Mouse (Mus musculus): ENCODE results near the gene Opcml.

The Opcml gene

DNA sequence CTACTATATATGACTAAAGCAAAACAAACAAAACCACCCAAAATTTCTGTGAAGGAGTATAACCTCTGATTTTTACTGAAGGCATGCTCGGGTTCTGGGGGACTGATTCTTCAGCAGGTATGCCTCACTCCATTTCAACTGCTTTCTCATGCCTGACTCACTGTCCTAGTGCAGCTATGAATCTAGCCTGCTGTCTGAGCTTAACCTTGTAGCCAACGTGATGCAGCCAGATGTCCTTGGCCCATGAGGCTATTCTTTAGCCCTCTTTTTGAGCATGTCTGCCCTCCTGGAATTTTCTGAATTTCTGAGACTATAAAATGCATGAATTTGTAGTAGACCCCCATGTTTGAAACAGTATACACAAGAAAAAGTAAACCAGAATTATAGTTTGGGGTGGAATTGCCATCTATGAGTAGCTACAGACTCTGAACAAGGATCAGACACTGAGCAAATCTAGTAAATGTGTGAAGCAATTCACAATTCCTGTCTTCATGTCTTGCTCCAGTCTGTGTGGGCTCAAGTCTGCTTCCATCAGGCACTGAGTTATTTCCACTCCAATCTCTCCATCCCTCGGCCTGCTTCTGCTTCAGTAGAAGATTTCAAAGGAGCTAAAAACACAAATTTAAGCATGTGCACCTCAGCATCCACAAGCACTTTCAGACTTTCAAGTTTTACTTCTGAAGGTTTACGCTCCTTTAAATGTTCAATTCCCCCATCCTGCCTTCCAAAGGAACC is 528.6 kb downstream of the Opcml start:
- in situ Hi-C loops (cut with MboI, MseI): no loop called here

DNA sequence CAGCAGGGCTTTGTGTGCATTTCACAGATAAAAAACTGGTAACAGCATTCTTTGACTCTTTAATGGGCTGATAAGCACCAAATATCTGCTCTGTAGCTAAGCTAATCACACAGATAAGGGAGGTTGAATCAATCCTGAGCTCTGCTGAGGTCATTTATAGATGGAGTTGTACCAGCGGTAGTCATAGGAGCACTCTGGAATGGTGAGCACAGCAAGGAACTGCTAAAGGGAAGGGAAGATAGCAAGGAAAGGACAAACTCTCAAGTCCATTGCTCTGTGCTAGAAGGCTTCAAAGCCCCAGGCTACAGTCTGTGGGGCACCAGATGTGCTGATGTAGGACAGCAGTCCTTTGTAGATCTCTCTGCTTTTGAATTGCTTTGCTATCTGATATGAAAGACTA is 529.2 kb downstream of the Opcml start:
- in situ Hi-C loops (cut with MboI, MseI): no loop called here

DNA sequence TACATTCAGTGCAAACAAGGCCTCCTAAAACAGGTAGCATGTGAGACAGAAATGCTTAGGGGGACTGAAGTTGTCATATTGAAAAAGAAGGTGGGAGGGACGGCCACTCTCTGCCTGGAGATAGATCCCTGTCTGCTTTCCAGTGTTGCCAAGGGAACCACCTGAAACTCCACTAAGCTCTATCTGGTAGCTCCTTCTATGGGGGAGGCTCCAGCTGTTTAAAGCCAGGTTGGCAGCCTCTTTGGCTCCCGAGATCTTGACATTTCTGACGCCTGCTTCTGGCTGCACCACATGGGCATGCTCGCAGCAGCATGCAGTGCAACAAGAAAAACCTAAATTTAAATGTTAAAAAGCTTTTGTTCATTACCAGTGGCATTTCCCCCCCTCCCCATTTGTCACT is 537.4 kb downstream of the Opcml start:
- in situ Hi-C loops (cut with MboI, MseI): no loop called here

DNA sequence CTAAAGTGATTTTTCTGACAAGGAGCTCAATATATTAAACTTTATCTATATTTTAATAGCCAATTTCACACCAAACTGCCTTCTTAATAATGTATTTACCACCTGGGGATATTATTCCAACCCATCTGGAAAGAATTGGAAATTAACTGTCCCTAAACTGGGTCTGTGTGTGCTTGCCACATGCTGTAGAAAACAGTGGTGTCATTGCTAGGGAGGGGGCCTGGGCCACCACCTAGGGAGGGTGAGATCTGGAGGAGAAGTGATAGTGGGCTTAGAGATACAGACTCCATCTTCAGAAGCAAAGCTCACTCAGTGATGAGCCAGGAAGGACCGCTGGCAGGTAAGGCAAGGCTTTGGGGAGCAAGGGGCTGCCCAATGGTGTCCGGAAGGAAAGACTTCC is 537.9 kb downstream of the Opcml start:
- in situ Hi-C loops (cut with MboI, MseI): no loop called here

DNA sequence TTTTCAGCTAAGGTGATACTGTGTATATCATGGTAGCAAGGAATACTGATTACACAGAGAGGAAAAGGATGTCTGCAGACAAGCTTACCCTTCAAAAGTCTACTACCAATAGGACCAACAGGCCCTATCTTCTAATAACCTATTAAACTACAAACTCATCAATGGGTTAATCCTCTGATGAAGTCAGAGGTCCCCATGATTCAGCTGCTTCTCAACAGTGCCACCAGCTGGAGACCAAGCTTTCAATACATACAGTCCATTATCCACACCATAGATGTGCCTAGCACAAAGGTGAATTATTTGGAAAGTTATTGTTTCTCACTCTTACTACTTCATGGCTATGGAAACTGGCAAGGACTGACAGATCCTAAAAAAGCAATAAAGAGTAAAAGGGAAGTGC is 538.9 kb downstream of the Opcml start:
- in situ Hi-C loops (cut with MboI, MseI): no loop called here

DNA sequence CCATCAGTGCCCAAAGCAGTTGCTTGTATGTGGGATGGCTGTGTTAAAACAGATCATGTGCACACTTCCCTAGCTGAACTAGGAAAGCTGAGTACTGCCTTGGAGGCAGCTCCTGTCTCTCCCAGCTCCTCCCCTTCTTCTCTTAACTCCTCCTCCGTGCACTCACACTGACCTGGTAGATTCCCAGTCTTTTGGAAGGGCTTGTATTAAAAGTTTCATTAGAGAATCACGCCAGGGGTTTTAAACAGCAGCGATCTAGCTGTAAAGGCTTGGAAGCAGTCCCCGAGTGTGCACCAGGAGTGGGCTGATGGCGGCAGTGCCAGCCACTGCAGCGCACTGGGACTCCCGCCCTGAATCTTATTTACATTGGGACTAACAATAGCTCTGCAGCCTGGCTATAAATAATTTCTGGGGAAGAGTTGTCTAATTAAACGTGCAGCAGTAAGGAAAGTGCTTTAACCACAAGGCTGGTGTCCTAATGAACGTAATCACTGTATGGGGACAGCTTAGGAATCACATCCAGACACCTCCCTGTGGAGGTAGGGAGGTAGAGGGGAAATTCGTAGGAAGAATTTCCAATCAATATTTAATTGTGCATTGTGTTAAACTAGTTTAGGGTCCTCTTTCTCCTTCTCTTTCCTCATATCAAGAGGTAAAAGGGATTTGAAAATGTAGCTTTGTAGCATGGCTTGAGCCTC is 546.1 kb downstream of the Opcml start:
- in situ Hi-C loops (cut with MboI, MseI): no loop called here

DNA sequence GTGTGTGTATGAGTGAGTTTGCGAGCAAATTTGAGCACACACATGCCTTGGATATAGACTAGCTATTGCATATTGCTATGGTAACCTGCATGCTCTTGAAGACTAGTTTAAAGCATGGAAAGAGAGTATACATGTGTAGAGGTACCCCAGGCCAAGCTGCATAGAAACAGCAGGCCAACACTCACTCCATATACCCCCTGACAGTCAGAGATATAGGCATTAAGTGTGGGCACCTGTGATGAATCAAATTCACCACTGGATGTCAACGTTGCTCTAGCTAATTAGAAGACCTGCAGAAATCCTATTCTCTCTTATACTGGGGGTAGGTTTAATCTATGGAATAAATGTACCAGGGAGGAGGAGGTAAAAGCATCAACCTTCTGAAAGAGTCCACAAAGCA is 547.3 kb downstream of the Opcml start:
- in situ Hi-C loops (cut with MboI, MseI): no loop called here

DNA sequence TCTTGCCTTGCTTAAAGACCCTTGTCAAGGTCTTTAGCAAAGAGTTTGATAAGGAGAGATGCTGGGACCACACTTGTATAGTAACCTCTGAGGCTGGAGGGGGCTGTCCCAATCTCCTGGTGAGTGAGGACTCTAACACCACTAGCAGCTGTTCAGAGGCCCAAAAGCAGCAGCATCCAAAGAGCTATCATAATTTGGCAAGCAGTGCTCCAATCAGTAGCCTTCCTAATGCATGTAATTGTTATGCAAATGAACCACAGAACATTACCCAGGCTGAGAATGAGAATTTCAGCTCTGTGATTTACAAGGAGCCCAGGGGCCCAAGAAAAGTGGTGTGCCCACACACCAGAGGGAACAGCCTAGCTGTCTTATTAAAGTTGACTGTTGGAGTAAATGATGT is 564.4 kb downstream of the Opcml start:
- in situ Hi-C loops (cut with MboI, MseI): no loop called here

DNA sequence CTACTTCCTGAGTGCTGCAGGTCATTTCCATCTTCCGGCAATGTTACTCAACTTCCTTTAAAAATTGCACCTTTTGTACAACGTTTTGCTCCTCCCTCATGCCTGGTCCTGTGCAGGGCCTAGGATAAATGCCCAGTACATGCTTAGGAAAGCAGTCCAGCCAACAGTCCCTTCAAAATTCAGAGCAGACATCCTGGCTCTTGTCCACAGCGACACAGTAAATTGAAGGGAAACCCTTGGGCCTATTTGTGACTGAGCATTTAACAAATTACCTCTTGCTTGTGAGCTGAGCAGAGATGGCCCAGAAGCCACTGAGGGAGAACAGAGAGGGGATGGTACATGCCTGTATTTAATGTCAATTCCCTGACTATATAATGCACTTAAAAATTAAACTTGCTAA is 567.4 kb downstream of the Opcml start:
- in situ Hi-C loops (cut with MboI, MseI): no loop called here

DNA sequence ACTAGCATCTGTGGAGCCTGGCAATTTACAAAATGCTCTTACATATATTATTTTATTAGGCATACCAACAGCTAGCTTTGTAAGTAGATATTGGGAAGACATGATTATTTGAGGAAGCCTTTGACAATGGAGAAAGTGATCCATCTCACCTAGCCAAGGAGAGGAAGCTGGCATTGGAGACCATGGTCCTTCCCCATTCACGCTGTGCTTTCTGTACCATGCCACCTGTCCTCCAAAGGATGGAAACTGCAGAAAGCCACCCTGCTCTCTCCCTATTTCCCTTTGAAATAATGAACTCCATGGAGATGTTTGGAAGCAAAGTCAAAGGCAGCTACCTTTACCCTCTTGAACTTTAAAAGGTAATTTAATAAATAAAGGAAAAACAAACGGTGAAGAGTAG is 570.1 kb downstream of the Opcml start:
- in situ Hi-C loops (cut with MboI, MseI): no loop called here

DNA sequence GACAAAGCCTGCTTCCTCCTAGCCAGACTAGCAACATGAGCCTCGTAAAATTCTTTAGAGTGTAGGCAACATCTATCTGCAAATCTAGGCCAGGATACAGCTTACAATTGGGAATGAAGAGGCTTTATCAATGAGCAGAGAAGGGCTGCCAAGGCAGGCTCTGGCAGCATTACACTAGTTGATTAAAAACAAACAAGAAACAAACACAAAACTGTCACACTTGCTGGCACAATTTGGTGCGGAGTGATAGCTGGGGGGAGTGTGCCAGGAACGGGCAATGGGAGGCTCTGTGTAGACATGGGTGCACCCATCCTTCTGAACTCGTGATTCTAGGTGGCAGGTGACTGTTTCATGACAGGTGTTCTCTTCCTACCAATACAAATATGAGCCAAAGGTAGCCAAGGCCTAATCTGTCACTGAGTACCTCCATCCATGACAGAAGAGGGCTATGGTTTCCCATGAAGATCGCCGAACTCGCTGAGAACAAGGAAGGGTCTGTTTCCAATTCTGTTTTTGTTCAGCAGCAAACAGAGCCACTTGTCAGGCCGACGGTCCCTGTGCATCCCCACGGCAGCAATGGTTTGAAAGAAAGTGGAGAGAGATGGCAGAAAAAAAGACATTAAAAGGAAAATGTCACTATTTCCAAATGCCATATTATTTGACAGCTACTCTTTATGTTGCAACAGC is 574.0 kb downstream of the Opcml start:
- in situ Hi-C loops (cut with MboI, MseI): no loop called here

DNA sequence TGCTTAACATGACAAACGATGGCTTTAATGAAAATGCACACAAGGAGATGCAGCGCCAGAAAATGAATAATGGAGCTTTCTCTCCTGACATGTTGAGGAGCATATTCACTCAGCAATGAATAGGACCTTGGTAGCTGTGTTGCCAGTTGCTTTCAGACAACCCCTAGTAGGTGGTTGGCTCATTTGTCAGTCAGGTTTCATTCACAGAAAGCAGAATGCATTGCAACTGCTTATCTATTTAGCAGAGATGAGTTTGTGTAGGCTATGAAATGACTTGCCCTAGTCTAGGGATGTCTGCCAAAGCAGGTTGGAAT is 574.5 kb downstream of the Opcml start:
- in situ Hi-C loops (cut with MboI, MseI): no loop called here

DNA sequence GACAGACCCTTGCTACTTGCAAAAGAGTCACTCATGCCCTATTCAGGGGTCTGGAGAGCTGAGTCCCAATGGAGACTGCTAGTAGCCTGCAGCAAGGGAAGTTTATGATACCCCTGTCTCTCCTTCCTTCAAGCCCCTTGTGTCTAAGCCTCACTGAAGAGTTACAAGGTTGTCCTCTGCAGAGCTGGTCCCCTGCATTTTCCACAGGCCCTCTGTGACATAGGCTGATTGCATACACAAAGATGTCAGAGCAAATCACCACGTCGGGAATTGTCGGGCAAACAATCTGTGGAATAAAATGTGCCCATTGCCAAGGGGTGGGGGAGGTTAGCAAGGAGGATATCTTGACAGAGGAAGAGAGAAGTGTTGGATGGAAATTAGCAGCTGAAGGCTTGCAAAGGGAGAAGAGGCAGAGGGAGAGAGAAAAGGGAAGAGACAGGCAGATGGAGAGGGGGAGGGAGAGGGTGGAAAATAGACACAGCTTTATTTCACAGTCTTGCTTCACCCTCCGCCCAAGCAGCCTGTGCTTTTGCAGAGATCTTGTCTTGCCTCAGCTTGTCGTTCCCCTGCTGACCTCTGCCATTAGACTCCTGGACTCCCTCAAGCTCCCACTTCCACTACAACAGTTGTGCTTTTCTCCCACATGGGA is 596.1 kb downstream of the Opcml start:
- in situ Hi-C loops (cut with MboI, MseI): no loop called here

DNA sequence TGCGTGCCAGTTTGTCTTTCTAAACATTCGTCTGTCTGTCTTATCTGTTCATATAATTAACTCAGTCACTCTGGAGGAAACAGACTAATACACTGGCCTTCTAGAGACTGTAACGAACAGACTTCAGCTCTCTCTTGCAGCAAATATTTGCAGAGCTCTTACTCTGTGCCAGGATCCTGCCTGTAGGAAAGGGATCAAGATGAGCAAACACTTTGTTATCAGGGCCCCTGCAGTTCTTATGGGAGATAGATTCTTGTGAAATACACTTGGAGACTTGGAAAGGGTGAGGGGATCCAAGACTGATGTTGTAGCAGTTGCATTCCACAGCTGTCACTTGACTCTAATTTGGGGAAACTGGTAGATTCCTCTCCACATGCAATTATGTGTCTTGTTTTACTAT is 604.6 kb downstream of the Opcml start:
- in situ Hi-C loops (cut with MboI, MseI): no loop called here

DNA sequence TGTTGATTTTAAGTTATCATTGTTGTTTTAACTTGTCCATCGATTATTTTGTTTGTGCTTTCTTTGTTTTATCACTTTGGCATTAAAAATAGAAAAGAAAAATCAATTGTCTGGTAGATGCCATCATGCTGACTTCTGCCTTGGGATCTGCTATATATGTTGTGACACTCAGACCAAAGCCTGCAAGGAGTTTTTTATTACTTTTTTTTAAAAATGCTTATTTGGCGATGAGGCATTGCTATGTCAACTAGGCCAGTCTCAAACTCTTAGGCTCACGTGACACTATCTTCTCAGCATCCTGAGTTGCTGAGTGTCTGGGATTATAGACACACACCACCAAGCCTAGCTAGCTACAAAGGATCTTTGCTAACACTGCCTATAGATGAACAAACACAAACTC is 605.1 kb downstream of the Opcml start:
- in situ Hi-C loops (cut with MboI, MseI): no loop called here

DNA sequence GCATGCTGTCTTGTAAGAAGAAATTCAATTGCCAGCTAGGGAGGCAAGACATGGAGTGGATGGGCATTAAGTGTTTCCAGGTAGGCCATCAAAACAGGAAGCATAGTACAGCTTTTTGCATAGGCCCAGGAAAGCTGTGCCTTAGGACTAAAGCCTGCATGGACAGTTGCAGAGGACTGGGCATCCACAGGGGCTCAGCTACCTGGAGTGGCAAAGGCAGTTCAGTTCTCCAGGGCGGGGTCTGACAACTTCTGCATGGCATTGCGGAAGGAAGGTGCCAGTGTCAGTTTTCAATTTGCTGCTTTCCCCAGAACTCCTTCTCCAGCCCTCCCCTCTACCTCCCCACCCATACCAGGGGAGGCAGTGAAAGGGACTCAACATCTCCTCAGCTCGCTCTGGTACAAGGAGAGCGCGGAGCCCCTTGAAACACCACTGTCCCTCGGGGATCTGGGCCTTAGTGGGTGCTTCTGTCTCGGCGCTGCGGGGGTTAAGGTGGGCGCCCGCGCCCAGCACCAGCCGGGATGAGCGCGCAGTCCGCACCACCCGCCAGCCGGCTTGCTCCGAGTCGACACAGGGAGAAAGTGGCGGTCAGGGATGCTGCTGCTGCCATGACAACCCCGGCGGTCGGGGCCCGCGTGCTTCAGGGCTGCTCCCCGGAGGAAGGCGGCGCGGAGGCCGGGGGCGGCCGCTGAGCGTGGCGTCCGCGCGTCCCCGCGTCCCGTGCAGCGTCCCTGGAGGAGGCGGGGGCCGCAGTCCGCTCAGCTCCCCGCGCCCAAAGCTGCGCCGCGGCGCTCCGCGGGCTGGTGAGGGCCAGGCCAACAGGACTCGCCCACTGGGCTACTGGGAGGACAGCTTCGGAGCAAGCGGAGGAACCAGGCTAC is 612.4 kb downstream of the Opcml start:
- in situ Hi-C loops (cut with MboI, MseI): no loop called here

DNA sequence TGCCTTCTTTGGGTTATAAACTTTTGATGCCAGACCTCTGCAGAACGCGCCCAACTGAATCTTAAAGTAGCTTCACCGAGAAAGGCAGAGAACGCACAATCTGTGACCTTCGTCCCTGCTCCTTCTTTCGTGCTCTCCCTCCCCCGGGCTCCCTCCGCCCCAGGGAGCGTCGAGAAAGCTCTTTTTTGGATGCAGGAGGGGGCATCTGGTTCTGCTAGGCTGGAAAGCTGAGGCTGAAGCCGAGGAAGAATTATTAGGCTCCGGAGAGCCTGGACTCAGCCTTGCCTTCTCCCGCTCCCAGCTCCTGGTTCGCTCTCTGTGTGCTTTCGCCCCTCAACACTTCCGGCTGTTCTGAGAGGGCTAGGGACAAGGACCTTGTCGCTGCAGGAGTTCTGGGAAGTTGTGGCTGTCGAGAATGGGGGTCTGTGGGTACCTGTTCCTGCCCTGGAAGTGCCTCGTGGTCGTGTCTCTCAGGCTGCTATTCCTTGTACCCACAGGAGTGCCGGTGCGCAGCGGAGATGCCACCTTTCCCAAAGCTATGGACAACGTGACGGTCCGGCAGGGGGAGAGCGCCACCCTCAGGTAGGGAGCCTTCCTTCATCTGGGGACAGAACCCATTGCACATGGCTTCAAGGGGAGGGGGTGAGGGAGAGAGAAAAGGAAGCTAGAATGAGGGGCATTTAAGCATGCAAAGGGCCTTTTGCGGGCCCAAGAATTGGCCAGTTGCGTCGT is 613.4 kb downstream of the Opcml start:
- in situ Hi-C loops (cut with MboI, MseI): no loop called here

DNA sequence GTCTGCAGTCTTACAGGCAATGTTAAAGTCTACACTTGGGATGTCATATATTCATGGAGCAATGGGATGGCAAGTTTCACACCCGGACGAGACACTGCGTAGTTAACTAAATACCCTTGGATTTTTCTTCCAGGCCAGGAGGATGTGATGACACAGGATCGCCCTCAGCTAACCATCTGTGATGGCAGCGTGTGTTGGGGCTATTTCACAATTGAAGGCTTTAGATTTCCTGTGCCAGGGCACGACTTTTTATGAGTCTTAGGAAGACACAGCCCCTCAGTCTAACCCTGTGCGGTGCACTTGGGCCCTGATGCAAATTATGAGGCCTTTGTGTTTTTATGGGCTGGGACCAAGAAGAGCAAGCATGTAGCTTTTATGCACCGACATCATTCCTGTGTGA is 614.0 kb downstream of the Opcml start:
- in situ Hi-C loops (cut with MboI, MseI): no loop called here

DNA sequence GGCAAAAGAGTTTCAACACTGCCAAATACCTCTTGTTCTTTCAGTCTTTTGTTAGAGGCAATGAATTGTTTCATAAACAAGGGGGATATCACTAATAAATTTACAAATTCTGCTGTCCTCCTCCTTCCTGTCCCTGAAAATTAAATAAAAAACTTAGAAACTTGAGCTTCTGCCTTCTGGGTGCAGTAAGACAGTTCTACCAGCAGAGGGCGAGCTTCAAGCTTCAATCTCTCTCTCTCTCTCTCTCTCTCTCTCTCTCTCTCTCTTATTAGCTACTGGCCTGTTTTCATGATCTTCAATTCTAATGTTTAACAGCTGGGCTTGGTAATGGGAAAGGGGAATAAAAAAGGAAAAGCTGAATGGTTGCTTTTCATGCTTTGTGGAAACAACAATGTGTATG is 615.2 kb downstream of the Opcml start:
- in situ Hi-C loops (cut with MboI, MseI): no loop called here

DNA sequence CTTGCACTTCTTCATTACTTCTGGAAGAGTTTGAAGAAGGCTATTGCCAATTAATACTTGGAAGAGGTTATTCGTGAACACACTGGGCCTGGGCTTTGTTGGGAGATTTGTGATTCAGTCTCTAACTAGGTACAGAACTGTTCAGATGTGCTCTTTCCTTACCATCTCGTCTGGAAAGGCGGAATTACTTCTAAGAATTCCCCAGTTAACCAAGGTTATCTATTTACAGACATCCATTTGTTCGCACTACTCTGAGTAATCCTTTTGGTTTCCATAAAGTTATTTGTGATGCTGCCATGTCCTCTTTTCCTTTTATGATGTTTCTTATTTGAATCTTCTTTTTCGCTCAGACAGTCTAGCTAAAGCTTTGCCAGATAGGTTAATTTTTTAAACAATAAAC is 630.2 kb downstream of the Opcml start:
- in situ Hi-C loops (cut with MboI, MseI): no loop called here

DNA sequence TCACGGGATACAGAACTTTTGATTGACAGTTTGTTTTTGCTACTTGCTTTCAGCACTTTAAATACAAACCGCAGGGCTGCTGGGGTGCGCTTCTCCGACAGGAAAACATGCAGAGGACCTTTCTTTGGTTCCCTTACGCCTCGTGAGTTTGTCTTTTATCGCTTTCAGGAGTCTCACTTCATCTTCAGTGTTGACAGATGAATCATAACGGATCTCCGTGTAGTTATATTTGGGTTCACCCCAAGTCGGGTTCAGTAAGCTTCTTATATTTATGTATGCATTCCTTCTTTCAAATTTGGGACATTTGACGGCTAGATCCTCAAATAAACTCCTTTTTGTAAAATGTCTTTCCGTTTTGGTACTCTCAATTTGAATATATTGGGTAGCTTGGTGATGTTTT is 632.8 kb downstream of the Opcml start:
- in situ Hi-C loops (cut with MboI, MseI): no loop called here
